Mouse (Mus musculus) G1E (cell line): Measurements from ENCODE around the gene Clcn7. TPM values are rescaled to one million over a fixed set of nuclear protein-coding genes. Genes with fewer than 3 reads are reported as not detected.

Experiments used
- ATAC-seq: 2 replicates; pipeline ENCODE4 v1.8.0; 2016; ENCODE audit warnings: mild to moderate bottlenecking; ENCODE audit not compliant: insufficient number of reproducible peaks, poor library complexity, low FRiP score, severe bottlenecking; ENCODE audit errors: extremely low read depth
- DNase-seq: peaks from one replicate; pipeline ENCODE4 v3.0.0; 2012; ENCODE audit warnings: low spot score
- H3K27me3 ChIP-seq: 2 replicates; pipeline ENCODE4 v1.6.1; 2012; ENCODE audit warnings: mild to moderate bottlenecking, low read length, inconsistent platforms; ENCODE audit not compliant: insufficient read depth
- H3K36me3 ChIP-seq: replicated peaks from 2 replicates; pipeline ENCODE3; 2012; ENCODE audit warnings: mild to moderate bottlenecking, inconsistent platforms
- H3K4me1 ChIP-seq: 2 replicates; pipeline ENCODE4 v1.6.1; 2012; ENCODE audit warnings: low read depth, low read length, inconsistent platforms, mixed read lengths; ENCODE audit not compliant: insufficient read depth
- H3K4me3 ChIP-seq: 2 replicates; pipeline ENCODE4 v1.5.1; 2012; ENCODE audit warnings: low read depth, mild to moderate bottlenecking, inconsistent platforms, low read length, moderate library complexity, mixed read lengths
- H3K9me3 ChIP-seq: replicated peaks from 2 replicates; pipeline ENCODE4 v1.6.1; 2012; ENCODE audit warnings: inconsistent platforms
- CTCF ChIP-seq: IDR thresholded peaks from 2 replicates; pipeline ENCODE4 v1.5.1; 2012; ENCODE audit warnings: low read depth, low read length, inconsistent platforms, mixed read lengths
- GATA1 ChIP-seq: IDR thresholded peaks from 2 replicates; pipeline ENCODE4 v1.6.1; 2012; ENCODE audit warnings: borderline replicate concordance, low read length, inconsistent platforms, mixed read lengths
- GATA2 ChIP-seq: IDR thresholded peaks from 2 replicates; pipeline ENCODE4 v1.6.1; 2012; ENCODE audit warnings: low read depth, low read length, inconsistent platforms, borderline replicate concordance
- POLR2AphosphoS5 ChIP-seq: IDR thresholded peaks from 2 replicates; pipeline ENCODE4 v1.6.1; 2012; ENCODE audit warnings: low read depth, low read length, inconsistent platforms; ENCODE audit not compliant: insufficient replicate concordance
- TAL1 ChIP-seq: conservative IDR thresholded peaks from 2 replicates; pipeline ENCODE4 v1.6.1; 2012; ENCODE audit warnings: low read depth, low read length, inconsistent platforms, mixed read lengths
- polyA plus RNA-seq: library from polyadenylated mRNA; stranded (reverse); fragments of >175 nt; gene quantifications from 2 replicates; pipeline ENCODE4 v1.2.3, GENCODE M21; 2012
- total RNA-seq, 2 experiments: library from RNA; stranded (forward) in 1 of 2; stranded (reverse) in 1 of 2; fragments of 200-1000 nt in 1 of 2; fragments of >200 nt in 1 of 2; fragmentation: Nextera tagmentation in 1 of 2; gene quantifications; 2 replicates each; pipeline ENCODE4 v1.2.3; 2014 to 2017

Clcn7 gene
- total and polyA plus RNA-seq, 3 experiments = 12.7 to 16.1 (median 15.7) TPM

DNA sequence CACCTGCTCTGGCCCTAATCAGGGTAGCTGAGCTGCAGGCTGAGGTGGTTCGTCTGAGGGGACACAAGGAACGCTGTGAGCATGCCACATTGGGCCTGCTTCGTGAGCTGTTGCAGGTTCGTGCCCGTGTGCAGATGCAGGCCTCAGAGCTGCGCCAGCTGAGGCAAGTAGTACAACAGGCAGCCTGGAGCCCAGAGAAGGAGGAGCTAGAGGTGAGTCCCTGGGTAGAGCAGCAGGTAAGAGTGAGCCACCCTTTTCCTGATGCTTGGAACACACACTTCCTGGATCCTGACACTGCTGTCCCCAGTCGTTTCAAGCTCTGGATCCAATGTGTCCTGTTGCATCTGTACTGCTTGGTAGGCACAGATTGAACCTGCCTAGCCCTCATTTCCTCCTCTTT, 30.2 kb downstream of the Clcn7 start:
- TF ChIP-seq GATA2 = no peak
- no peak for TF ChIP-seq TAL1
- TF ChIP-seq POLR2AphosphoS5 = no peak
- TF ChIP-seq CTCF = no peak
- Histone ChIP-seq H3K4me1 (peaks cover 8% of the 10 kb centered on the region), H3K4me3 (no peak overlapping the region), H3K9me3 (no peaks in the 10 kb centered on the region), H3K27me3 (peaks cover 37% of the 10 kb centered on the region), H3K36me3 (peaks cover 47% of the 10 kb centered on the region)
- DNase-seq = no peak
- ATAC-seq = no peak

DNA sequence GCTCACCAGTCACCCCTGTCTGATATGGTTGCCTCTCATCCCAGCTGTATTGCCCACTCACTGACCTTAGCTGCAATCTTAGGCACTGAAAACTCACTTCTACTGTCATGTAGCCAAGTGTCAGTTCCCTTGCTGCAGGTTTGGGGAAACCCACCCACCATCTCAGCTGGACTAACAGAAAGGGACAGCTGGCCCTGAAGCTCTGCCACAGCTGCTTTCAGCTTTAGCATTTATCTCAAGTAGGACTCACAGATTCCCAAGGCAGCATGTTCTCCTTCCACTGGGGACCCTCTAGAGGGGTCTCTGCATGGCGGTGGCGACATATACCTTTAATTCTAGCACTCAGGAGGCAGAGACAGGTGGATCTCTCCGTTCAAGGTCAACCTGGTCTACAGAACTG, 31.6 kb downstream of the Clcn7 start:
- no peak for DNase-seq
- peaks cover 10% of the 10 kb centered on the region for H3K4me1 ChIP-seq
- H3K4me3 ChIP-seq = no peak overlapping the region
- no peaks in the 10 kb centered on the region for H3K9me3 ChIP-seq
- peaks cover 37% of the 10 kb centered on the region for H3K36me3 ChIP-seq
- H3K27me3 ChIP-seq = peaks cover 44% of the 10 kb centered on the region
- TF ChIP-seq POLR2AphosphoS5 = no peak
- no peak for TF ChIP-seq TAL1
- no peak for TF ChIP-seq CTCF
- TF ChIP-seq GATA1 = no peak
- no peak for TF ChIP-seq GATA2
- no peak for ATAC-seq

DNA sequence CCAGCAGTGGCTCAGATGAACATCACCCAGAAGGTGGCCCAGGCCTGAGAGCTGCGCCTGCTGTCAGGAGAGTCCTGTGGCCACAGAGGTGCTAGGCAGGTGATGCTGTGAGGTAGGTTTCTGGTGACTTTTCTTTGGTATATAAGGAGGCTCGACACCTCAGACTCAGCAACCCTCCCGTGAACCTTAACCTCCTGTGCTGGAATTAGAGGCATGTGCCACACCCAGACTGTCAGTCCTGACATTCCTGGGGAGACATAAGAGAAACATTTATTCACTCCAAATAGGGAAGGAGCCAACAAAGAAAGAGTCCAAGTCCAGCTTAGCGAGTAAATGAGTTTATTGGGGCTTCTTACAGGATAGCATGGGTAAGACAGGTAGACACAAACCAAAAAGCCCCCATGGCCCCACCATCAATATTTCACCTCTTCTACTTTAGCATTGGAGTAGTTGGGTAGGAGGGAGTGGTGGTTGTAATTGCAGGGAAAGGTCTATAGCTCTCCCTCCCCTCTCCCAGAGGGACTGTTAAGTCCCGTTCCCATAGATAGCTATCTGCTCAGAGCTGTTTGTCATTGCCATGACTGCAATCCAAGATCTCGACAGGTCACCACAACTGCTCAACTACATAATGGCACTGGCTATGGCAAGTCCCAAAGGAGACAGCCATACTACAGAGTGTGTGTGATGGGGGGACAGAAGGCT, 32.9 kb downstream of the Clcn7 start:
- ATAC-seq = no peak
- H3K27me3 ChIP-seq = peaks cover 54% of the 10 kb centered on the region

DNA sequence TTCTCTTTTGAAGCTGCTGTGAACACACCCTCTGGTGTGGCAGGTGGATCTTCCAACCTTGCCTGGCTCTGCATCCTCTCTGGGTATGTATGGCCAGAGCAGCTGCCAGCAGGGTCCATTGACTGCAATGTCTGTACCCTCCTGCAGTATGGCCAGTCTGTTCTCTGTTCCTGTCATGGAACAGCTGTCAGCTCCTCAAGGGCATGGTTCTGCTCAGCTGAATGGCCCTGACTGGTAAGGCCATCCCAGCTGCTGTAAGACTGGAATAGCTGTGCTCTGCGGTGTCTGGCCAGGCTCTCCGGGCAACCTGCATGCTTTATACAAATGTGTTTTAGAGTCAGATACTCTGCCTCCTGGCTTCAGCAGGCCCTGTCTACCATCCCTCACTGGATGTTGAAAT, 36.5 kb downstream of the Clcn7 start:
- Histone ChIP-seq H3K9me3 (no peaks in the 10 kb centered on the region), H3K36me3 (no peaks in the 10 kb centered on the region), H3K4me1 (peaks cover 7% of the 10 kb centered on the region; the same call in 1 of the 2 replicates), H3K4me3 (no peak overlapping the region), H3K27me3 (peaks cover 79% of the 10 kb centered on the region)
- DNase-seq (no peak), ATAC-seq (no peak)
- TF ChIP-seq GATA2 (no peak), POLR2AphosphoS5 (no peak), CTCF (no peak), TAL1 (no peak), GATA1 (no peak)

More for the DNA sequence above, 32.9 kb downstream of the Clcn7 start:
- H3K9me3 ChIP-seq = no peaks in the 10 kb centered on the region
- DNase-seq = no peak
- H3K4me1 ChIP-seq = peaks cover 10% of the 10 kb centered on the region
- TF ChIP-seq GATA1 (no peak), TAL1 (no peak), CTCF (no peak), GATA2 (no peak), POLR2AphosphoS5 (no peak)
- no peak overlapping the region for H3K4me3 ChIP-seq
- peaks cover 24% of the 10 kb centered on the region for H3K36me3 ChIP-seq

DNA sequence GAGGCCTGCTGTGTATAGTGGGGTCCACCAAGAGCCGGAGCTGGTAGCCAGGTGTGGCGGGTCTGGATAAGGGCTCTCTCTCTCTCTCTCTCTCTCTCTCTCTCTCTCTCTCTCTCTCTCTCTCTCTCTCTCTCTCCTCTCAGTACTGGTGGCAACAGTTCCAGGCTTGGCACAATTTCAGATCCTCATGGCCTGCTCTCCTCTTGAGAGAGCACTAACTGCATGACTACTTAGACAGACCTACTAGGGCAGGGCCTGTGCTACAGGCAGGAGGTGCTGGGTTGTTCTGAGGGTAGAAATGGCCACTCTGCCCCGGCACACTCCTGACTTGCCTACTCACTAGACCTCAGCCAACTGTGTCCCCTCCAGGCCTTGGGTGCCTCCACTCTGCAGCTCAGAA, 39.4 kb downstream of the Clcn7 start:
- Histone ChIP-seq H3K36me3 (no peaks in the 10 kb centered on the region), H3K4me3 (no peak overlapping the region), H3K27me3 (peaks cover 78% of the 10 kb centered on the region), H3K4me1 (peaks cover 28% of the 10 kb centered on the region), H3K9me3 (no peaks in the 10 kb centered on the region)
- TF ChIP-seq GATA2 (no peak), GATA1 (no peak), TAL1 (no peak), POLR2AphosphoS5 (no peak), CTCF (no peak)
- no peak for ATAC-seq
- DNase-seq = no peak

DNA sequence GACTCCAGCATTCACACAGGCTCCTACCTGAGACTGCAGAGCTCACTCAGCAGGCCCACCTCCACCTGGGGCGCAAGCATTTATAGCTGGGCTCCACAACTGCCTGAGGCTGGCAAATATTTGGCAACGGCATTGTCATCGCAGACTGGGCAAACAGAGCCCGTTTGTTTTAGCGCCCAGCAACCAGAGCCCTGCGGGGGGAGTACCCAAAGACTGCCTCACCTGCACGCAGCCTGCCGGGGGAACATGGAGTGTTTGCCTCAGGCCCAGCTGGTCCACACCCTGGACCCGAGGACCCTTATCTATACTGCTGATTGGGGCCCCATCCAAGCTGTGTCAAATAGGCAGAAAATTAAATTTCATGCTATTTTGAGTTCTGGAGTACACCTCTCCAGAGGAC, 42.2 kb downstream of the Clcn7 start, which contains the start of gene Gm38655:
Gm38655 (minus strand) TSS at position 61 of the 400 bp plus-strand sequence.
- ATAC-seq = no peak
- Histone ChIP-seq H3K36me3 (no peaks in the 10 kb centered on the region), H3K4me1 (peaks cover 33% of the 10 kb centered on the region), H3K27me3 (peaks cover 75% of the 10 kb centered on the region), H3K9me3 (no peaks in the 10 kb centered on the region), H3K4me3 (peak within 1 kb of the TSS; percentile 28; the same call in 1 of the 2 replicates)
- no peak for TF ChIP-seq POLR2AphosphoS5
- TF ChIP-seq CTCF = no peak
- no peak for TF ChIP-seq GATA1
- no peak for TF ChIP-seq GATA2
- TF ChIP-seq TAL1 = no peak
- no peak for DNase-seq

DNA sequence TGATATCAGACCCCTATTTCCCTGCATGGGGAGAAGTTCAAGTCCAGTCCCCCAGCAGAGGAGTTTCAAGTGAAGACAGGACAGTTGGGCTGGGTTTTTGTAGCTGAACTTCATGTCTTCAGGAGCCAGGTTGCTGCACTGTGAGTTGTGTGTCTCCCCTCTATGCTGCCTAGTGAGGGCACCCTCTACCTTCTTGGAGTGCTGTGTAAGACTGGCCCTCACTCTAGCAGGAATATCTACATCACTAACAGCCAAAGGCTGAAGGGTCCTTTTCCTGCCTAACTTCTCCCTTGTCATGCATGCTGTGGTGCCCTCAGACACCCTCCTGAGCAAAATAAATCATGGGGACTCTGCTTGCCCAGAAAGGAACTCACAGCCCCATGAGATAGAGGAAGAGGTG, 50.0 kb downstream of the Clcn7 start:
- Histone ChIP-seq H3K27me3 (peaks cover 10% of the 10 kb centered on the region), H3K4me1 (peaks cover 55% of the 10 kb centered on the region), H3K9me3 (no peaks in the 10 kb centered on the region), H3K36me3 (peaks cover 28% of the 10 kb centered on the region), H3K4me3 (no peak overlapping the region; the same call in 1 of the 2 replicates)
- TF ChIP-seq POLR2AphosphoS5 = no peak
- TF ChIP-seq GATA1 = no peak
- no peak for TF ChIP-seq CTCF
- TF ChIP-seq TAL1 = no peak
- TF ChIP-seq GATA2 = no peak
- peak; percentile 27 for DNase-seq
- no peak for ATAC-seq
